Mouse (Mus musculus) forelimb bud, embryonic 11.5 days (tissue): ENCODE results near the gene Sertad2.
A peak's percentile ranks its signal among the peaks of the same experiment; 100 is the strongest.

ENCODE experiments used
- DNase-seq: peaks from one replicate; pipeline ENCODE4 v3.0.0-alpha.2; 2012; ENCODE audit warnings: low read depth, low spot score

The Sertad2 gene

DNA sequence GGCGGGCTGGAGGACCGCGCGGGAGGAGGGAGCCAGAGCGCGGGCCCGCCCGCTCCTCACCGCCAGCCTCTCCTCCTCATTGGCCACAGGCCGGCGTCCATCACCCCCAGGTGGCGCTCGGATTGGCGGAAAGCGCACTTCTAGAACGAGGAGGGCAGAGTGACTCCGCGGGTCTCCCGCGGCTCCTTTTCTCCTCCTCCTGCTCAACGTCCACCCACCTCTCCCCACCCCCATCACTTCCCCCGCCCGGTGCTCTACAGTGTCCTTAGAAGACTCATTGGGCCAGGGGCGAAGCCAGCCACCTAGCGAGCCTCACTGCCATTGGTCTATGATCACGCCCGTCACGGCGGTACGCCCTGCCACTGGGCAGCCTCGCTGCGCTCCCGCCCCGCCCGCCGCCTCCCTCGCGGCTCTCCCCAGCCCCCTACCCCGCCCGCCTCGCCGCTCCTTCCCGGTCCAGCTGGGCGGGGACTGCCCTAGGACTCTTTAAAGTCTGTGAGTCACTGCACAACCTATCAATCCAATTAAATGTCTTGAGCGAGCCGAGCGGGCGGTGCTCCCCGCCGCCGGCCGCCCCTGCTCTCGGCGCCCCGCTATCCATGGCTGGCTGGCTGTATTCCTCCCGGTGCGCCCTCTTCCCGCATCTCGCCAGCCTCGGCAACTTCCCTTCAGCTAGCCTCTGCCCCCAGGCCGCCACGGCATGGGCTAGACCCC lies at the start of gene Sertad2:
TSS of gene Sertad2 (plus strand) at position 515 of the 714 bp plus-strand sequence.
- DNase-seq, result peak; percentile 99

DNA sequence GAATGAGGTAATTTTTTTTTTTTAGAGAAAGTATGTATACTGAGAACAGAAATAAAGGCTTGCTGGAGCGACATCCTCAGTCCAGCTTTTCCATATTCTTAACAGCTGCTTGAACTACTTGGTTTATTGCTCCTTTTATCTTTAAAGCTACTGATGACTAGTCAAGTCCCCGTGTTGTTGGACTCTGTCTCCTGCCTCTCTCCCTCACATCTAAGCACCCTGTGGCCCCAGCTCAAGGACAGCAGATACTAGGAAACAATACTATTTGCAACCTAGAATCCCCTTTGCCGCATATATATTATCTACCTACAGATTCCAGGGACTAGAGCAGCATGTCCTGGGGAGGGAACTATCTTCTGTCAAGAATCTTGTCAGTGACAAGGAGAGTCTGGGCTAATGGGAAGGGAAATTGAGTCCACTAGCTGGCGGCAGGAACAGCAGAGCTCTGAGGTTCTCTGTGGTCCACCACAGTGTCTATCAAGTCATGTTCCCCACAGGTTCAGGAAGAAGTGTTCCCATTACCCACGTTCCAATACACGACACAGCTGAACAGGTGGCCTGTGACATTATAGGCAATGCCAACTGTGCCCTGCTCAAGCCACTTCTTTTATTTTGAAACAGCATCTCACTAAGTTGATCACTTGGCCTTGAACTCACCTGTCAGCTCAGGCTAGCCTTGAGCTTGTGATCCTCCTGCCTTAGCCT lies 49.0 kb upstream of the Sertad2 start:
- DNase-seq, result no peak

DNA sequence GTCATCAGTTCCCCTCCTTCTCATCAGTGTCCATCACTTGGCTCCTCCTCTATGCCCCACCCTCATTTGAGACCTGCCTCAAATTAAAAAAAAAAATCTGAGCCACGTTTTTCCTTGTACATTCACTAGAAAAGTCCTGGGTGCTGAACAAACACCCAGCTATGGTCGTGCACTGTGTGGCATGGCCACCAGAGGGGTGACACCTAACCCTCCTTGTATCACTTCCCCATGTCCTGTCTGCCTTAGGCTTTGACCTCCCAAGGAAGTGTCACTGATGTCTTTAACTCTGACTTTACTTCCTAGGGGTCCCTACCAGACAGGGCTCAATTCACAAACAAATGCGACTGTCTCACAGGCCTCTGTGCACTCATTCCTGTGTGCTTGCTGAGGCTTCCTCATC lies 42.5 kb upstream of the Sertad2 start:
- DNase-seq, result no peak

DNA sequence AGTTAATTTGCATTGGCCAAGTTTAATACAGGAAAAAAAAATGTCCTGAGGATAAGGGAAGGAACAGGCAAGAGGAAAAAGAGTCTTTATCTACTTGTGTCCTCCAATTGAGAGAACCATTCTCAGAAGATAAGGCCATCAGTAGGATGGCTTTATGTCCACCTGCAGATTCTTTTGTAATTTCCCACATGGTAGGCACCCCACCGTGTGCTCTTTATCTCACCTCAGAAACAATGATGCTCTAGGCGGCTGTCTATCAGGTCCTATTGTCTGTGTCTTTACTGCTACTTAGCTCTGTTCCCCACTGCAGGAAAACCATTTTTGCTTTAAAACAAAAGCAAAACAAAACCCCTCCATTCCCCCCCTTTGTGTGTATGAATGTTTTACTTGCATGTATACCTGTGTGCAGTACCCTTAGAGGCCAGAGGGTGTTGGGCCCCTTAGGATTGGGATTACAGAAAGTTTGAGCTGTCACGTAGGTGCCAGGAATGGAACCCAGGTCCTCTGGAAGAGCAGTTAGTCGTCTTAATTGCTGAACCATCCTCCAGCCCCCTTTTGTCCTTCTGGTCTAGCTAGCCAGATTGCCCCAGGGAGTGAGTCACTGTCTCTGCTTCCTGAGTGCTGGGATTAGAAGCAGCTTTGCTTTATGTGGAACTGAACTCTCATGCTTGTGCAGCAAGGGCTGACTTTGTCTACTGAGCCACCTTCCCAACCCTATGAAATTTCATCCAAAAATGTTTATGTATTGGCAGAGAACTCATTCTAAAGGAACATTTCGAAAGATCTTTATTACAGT lies 41.7 kb upstream of the Sertad2 start:
- no peak for DNase-seq

DNA sequence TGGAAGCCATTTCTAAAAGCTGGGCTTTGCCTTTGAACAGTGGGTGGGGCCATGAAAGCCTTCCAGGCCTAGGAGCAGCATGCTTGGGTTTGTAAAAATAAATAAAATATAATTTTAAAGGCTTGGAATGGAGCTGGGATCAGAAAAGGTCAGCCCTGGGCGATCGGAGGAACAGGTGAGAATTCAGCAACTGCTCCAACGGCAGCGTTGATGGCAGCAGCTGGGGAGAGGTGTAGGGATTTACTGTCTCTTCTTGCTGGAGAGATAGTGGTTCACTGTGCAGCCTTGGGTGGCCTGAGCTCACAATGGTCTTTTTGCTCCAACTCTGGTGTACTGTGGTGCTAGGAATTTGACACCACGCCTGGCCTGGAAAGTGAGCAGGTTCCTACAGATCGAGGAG lies 29.5 kb upstream of the Sertad2 start:
- no peak for DNase-seq

DNA sequence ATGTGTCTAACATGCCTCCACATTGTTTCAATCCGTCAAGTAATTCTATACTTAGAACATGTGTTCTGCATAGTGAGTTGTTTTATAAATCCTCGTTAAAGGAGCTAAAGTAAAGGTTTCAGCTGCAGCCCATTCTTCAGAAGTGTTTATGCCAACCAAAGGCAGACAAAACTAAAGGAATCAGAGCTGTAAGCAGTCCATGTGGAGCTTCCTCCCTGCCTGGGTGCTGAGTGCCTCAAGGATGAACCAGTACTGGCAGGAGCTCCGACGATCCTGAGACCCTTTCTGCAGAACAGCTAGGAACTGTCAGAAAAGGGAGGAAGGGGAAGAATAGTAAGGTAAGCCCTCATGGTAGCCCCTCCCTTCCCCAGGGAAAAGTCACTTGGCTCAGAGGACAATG lies 28.3 kb upstream of the Sertad2 start:
- no peak for DNase-seq

DNA sequence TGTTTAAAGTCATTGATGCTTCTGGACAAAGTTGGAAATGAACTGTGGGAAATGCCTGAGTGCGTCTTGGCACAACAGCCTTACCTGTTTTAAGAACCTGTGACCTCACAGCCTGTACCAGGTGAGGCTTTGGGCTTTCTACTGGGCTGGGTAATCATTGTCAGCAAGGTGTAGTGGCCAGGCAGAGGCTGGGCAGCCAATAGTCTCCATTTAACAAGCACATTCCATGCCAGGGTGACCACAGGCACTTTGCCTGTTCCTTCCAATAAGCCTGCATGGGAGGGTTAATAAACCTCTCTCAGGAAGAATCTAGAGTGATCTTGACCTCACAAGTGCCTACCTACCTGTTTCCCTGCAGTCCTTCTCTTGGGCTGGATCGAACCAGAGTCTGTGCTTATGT lies 21.7 kb upstream of the Sertad2 start:
- no peak for DNase-seq

DNA sequence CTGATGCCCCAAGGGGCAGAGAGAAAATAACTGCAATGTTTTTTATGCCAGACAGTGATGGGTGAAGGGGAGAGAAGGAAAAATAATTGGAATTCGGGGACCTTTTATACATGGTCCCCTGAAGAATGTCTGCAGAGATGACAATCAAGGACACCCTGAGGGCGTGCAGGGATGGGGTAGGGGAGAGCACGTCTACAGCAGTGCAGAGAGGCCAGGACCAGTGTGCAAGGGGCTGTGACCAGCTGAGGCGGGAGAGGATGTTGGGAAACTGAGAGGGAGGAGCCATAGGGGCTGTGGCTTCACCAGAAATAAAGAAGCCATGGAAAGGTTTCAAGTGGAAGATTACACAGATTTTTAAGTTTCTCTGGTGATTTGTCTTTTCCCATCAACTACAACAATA lies 20.3 kb upstream of the Sertad2 start:
- DNase-seq, result no peak

DNA sequence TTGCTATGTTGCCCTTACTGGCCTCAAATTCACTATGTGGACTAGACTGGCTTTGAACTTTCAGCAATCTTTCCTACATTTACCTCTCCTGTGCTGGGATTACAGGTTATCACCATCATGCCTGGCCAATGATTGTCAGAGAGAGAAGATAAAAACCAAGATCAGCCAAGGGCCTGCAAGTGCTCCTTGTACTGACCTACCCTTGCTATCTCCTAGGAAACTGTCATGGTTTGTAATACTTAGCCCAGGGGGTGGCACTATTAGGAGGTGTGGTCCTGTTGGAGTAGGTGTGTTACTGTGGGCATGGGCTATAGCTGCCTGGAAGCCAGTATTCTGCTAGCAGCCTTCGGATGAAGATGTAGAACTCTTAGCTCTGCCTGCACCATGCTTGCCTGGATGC lies 18.6 kb upstream of the Sertad2 start:
- DNase-seq, result no peak

DNA sequence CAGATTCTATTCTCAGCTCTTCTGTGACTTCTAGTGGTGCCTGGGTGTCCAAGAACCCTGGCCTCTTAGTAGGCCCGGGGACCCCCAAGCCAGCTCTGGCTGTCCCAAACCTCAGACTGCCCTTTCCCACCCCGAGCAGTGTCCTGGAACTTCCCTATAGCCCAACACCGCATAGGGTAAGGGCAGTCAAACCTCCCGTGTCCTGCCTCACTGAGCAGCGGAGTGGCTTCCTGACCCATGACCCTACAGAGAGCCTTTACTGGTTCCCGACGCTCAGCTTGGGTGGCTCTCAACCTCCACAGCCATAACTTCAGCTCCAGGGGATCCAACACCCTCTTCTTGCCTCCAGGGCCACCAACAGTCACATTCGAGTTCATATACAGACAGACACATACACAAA lies 17.1 kb upstream of the Sertad2 start:
- DNase-seq, result no peak

DNA sequence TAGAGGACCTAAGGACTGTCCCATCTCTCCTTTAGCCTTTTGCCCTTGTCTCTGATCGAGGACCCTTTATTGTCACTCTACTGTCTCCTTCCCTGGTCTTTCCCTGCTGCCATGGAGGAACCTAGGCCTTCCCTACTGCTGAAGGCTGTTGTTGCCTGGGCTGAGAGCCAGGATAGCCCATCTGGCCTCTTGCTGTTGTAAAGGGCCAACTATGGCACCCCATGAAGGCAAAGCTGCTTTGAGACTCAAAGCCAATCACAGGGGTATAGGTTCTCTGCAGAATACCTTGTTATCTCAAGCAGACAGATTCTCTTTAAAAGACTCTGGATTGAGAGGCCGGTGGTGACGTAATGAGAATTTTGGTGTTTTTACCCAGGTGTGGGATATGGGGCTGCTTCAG lies 15.2 kb upstream of the Sertad2 start:
- DNase-seq, result no peak

DNA sequence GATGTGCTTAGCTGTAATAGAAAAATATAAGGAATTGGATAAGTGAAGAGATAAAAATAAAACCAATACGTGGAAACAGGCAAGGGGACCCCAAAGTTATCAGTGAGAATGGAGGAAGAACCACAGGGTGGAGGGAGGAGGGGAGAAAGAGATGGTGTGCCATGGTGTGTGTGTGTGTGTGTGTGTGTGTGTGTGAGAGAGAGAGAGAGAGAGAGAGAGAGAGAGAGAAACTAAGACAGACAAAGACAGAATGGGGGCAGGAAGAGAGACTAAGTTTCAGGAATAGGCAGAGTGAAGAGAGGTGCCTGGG lies 11.4 kb upstream of the Sertad2 start:
- no peak for DNase-seq

DNA sequence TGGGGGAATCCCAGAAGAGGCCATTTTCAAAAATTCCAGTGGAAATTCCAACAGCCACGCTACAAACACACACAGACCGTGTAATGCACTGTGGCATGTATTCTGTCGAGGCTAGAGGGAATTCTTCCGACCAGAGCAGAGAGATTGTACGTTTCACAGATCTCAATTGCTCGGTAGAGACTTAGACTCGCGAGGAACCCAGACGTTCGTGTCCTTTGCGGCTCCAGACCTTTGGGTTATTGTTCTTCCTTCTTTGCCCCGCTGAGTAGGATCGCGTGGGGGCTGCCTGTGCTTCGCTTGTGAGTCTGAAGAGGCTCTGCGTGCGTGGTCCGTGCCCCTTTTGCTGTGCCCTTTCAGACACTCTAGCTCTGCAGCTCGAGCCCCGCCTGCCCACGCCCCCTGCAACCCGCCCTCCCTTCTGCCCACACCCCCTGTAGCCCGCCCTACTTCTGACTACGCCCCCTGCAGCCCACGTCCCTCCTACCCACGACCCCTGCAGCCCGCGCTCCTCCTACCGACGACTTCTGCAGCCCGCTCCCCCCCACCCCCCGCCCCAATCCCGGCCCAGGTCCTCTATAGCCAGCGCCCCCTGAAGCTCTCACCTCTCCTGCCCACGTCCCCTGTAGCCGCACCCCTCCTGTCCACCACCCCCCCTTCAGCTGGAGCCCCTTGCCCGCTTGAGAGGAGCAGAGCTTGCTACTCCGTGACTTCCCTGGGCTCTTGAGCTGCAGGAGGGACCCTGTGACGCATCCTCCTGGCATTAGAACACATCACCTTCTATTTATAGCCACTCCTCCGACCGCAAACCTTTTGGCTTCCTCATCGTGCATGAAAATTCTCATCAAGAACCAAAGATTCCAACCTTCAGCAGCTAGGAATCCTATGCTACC lies 10.8 kb upstream of the Sertad2 start:
- DNase-seq, result peak; percentile 62

DNA sequence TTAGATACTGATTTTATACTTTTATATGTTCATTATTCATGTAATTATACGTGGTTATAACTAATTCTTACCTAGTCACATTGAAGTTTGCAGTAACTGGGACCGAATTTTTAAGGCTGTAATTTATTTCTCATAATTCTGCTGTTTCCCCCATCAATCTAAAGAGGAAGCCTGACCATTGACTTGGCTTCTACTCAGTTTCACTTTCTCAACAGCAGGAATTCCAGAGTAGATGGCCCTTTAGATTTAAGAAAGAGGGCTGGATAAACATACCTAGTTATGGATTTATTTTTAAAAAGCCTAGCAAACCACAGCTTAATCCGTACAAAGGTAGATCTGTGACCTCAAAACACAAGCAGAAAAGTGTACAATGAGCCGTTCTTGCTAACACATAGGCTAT lies 9.8 kb upstream of the Sertad2 start:
- DNase-seq, result no peak

DNA sequence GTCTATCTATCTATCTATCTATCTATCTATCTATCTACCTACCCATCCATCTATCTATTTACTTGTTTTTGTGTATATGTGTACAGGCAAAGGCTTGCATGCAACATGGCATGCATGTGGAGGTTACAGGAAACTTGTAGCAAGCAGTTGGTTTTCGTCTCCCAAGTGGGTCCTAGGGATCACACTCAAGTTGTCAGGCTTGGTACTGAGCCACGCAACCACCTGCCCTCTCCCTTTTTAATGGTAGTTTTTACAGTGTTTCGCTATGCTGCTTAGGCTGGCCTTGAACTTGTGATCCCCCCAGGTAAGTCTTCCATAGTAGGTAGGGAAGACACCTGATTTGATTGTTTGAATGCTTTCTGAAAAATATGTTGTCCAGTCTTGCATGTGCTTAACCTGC lies 5.8 kb upstream of the Sertad2 start:
- DNase-seq, result no peak

DNA sequence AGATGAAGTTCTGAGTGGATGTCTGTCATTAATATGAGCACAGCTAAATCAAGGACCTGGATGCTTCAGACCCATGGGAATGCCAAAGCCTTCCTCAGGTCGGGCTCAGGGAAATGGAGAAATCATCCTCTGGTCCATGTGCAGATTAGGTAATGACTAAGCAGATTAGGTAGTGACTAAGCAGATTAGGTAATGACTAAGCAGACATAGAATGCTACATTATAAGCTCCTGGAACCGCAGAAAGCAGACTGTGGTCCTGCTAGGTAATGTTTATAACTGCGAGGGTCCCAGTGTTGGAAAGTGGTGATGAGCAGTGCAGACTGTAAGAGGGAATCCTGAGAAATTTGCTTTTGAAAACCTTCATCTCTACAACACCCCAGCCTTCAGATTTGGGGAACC lies 4.6 kb upstream of the Sertad2 start:
- no peak for DNase-seq

DNA sequence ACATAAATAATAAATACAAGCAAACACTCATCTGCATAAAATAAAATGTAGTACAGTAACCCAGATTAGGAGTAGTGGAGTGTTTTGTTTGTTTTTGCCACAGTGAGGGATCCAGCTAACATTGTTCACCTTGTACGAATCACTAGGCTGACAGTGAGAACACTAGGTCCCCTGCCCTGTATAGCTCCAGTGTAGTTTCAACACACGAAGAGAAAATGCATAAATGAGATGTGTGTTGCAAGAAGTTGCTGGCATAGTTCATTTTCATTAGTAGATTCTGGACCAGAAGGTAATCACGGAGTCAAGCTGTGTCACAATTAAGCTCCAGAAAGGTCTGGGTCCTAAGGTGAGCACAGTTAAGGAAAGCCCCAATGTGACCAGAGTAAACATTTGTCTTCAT lies 1.8 kb upstream of the Sertad2 start:
- no peak for DNase-seq

DNA sequence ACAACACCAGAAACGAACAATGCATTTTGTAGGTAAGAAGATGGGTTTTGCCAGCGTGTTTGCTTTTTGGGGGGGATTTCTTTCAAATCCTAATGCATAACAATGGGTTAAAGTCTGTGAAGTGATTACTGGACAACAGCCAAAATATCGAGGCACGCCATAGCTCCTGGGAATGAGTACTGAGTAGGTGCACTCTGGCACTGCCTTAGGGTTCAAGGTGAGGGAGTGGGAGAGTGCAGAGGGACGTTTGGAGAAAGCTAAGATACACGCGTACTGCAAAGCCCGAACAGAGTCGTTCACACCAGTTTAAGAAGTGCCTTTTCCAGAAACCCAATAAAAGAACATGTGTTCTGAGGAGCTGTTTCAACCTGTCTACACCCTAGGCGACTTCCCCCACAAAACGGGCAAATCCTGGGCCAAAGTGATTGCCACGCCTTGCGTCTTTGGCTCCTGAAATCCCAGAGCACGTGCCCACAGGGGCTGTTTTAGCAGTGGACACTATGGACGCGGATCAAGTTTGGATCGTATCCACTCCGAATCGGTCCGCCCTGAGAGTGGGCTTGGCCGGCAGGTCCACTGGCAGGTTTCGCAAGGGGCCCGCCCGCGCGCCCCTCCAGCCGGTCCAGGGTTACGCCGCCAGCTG lies 937 bp upstream of the Sertad2 start:
- DNase-seq, result peak; percentile 67

DNA sequence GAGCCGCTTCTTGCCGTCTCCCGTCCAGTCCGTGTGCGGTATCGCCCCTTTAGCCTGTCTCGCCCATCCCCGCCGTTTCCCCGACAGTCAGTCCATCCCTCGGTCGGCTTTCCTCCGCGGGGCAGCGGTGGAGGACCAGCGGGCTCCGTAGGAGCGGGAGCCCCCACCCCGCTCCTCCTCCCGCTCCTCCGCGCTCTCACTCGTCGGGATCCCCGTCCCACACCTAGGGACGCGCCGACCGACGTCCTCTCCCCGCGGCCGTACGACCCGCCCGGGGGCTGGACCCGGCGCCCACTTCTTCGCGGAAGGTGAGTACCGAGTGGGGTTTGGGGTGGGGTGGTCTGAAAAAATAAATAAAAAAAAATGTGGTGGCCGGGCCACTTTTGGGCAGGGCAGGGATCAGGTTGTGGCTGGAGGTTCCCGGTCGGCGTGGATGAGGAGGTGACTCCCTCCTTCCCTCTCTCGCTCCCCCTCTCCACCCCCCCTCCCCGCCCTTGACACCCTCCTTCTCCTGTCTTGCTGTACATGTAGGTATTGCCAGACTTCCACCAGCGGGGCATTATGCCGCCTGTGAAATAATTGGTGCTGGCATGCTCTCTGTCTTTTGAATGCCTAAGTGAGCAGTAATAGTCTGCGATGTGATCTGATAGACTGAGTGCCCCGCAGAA lies 534 bp downstream of the Sertad2 start:
- DNase-seq, result no peak

DNA sequence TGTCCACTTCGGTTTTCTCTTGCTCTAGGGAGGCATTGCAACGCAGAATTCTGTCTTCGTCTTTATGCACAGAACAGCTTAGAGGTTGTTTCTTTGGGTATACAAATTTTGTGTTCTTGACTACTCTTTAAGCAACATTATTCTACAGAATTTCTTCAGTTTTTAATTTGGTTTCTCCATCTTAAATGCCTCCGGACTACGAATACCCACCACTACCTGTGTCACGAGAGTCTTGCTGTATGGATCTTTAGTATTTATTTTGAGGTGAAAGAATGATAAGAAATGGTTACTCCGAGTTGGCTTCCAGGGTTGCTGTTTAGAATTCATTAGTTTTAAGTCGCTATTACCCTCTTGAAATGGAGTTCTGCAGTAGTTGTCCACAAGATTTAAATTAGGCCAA lies 1.3 kb downstream of the Sertad2 start:
- DNase-seq, result no peak
